Mouse (Mus musculus) liver, embryonic 16.5 days (tissue): Measurements from ENCODE around the gene Grip2. TPM values are rescaled to one million over a fixed set of nuclear protein-coding genes. Genes with fewer than 3 reads are reported as not detected.

Experiments
- ATAC-seq: fragments of 200-750 bp; cut with Nextera tagmentation; 2 replicates; pipeline ENCODE4 v1.8.0; 2017; ENCODE audit warnings: low read depth, mild to moderate bottlenecking, moderate number of reproducible peaks, moderate library complexity
- H3K27ac ChIP-seq: fragments of 300-500 bp; sonication (generic); 2 replicates; pipeline ENCODE4 v1.5.1; 2014; ENCODE audit warnings: mild to moderate bottlenecking, low read length
- H3K27me3 ChIP-seq: fragments of 300-500 bp; sonication (generic); 2 replicates; pipeline ENCODE4 v1.6.1; 2014; ENCODE audit warnings: low read depth, low read length, mixed read lengths; ENCODE audit not compliant: control insufficient read depth, insufficient read depth
- H3K36me3 ChIP-seq: fragments of 300-500 bp; sonication (generic); 2 replicates; pipeline ENCODE4 v1.6.1; 2014; ENCODE audit warnings: mild to moderate bottlenecking; ENCODE audit not compliant: control insufficient read depth, insufficient read depth
- H3K4me1 ChIP-seq: fragments of 300-500 bp; sonication (generic); 2 replicates; pipeline ENCODE4 v1.6.1; 2014; ENCODE audit warnings: low read depth, low read length, mixed read lengths; ENCODE audit not compliant: control insufficient read depth
- H3K4me2 ChIP-seq: fragments of 300-500 bp; sonication (generic); 2 replicates; pipeline ENCODE4 v1.6.1; 2014; ENCODE audit warnings: low read depth, low read length, mixed read lengths
- H3K4me3 ChIP-seq: fragments of 300-500 bp; sonication (generic); 2 replicates; pipeline ENCODE4 v1.5.1; 2014; ENCODE audit warnings: low read depth, mild to moderate bottlenecking, low read length
- H3K9ac ChIP-seq: fragments of 300-500 bp; sonication (generic); 2 replicates; pipeline ENCODE4 v1.6.1; 2014; ENCODE audit warnings: low read depth, low read length
- H3K9me3 ChIP-seq: fragments of 300-500 bp; sonication (generic); replicated peaks from 2 replicates; pipeline ENCODE4 v1.6.1; 2016; ENCODE audit warnings: low read length; ENCODE audit not compliant: control insufficient read depth
- WGBS: fragments of 180-500 bp; shearing (Covaris S2); extraction: QIAGEN DNeasy Blood & Tissue Kit; methylation state at CpG from one replicate; pipeline ENCODE4 v1.1.7; 2014; ENCODE audit not compliant: insufficient replicate concordance; 5-methylcytosine and 5-hydroxymethylcytosine counted together
- polyA plus RNA-seq: library from polyadenylated mRNA; unstranded; fragments of >200 nt; fragmentation: Nextera tagmentation; extraction: Ambion mirVana; gene quantifications from 2 replicates; pipeline ENCODE4 v1.2.1, GENCODE M21; 2015

The Grip2 gene
- polyA plus RNA-seq, 1 experiment from 2014 or later, result 0.09 TPM

GRCm38 (mm10) chr6:91842897-91843627, 16.0 kb upstream of the Grip2 start:
- Histone ChIP-seq H3K27ac (no peak overlapping the region), H3K4me2 (no peak overlapping the region), H3K9me3 (no peaks in the 10 kb centered on the region), H3K4me1 (no peaks in the 10 kb centered on the region), H3K4me3 (no peak overlapping the region), H3K27me3 (peaks cover 53% of the 10 kb centered on the region), H3K36me3 (no peaks in the 10 kb centered on the region), H3K9ac (no peak overlapping the region)
- no peak for ATAC-seq
- 3% methylated on average over 46 of the region's 46 CpGs for WGBS

- Histone ChIP-seq H3K4me2 (no peak overlapping the region), H3K9me3 (no peaks in the 10 kb centered on the region), H3K4me3 (no peak overlapping the region), H3K27ac (no peak overlapping the region), H3K9ac (no peak overlapping the region), H3K27me3 (peaks cover 38% of the 10 kb centered on the region), H3K4me1 (no peaks in the 10 kb centered on the region), H3K36me3 (no peaks in the 10 kb centered on the region)
- WGBS, result 11% methylated on average over 23 of the region's 23 CpGs
- ATAC-seq, result no peak
These were observed 12.2 kb upstream of the Grip2 start for GRCm38 (mm10) chr6:91839010-91839871.

GRCm38 (mm10) chr6:91832863-91833440, 5.9 kb upstream of the Grip2 start:
- Histone ChIP-seq H3K4me1 (no peaks in the 10 kb centered on the region), H3K9me3 (no peaks in the 10 kb centered on the region), H3K9ac (no peak overlapping the region), H3K27me3 (no peaks in the 10 kb centered on the region), H3K27ac (no peak overlapping the region), H3K4me2 (no peak overlapping the region), H3K4me3 (no peak overlapping the region), H3K36me3 (no peaks in the 10 kb centered on the region)
- 49% methylated on average over 3 of the region's 3 CpGs for WGBS
- ATAC-seq, result no peak

- no peaks in the 10 kb centered on the region for H3K36me3 ChIP-seq
- H3K4me2 ChIP-seq, result no peak overlapping the region
- H3K27me3 ChIP-seq, result no peaks in the 10 kb centered on the region
- no peaks in the 10 kb centered on the region for H3K4me1 ChIP-seq
- WGBS, result 65% methylated on average over 5 of the region's 5 CpGs
- H3K9ac ChIP-seq, result no peak overlapping the region
- ATAC-seq, result no peak
- no peaks in the 10 kb centered on the region for H3K9me3 ChIP-seq
- no peak overlapping the region for H3K27ac ChIP-seq
- H3K4me3 ChIP-seq, result no peak overlapping the region
These were observed 876 bp upstream of the Grip2 start for GRCm38 (mm10) chr6:91827926-91828325.

GRCm38 (mm10) chr6:91818271-91818670, 8.8 kb downstream of the Grip2 start:
- no peaks in the 10 kb centered on the region for H3K4me1 ChIP-seq
- no peak overlapping the region for H3K9ac ChIP-seq
- no peak for ATAC-seq
- no peak overlapping the region for H3K4me2 ChIP-seq
- H3K36me3 ChIP-seq, result no peaks in the 10 kb centered on the region
- 56% methylated on average over 8 of the region's 8 CpGs for WGBS
- H3K27me3 ChIP-seq, result no peaks in the 10 kb centered on the region
- H3K9me3 ChIP-seq, result no peaks in the 10 kb centered on the region
- no peak overlapping the region for H3K4me3 ChIP-seq
- no peak overlapping the region for H3K27ac ChIP-seq

GRCm38 (mm10) chr6:91815976-91816375, 11.1 kb downstream of the Grip2 start:
- no peak for ATAC-seq
- no peak overlapping the region for H3K4me2 ChIP-seq
- no peaks in the 10 kb centered on the region for H3K9me3 ChIP-seq
- H3K4me1 ChIP-seq, result no peaks in the 10 kb centered on the region
- H3K4me3 ChIP-seq, result no peak overlapping the region
- H3K27me3 ChIP-seq, result no peaks in the 10 kb centered on the region
- no peak overlapping the region for H3K9ac ChIP-seq
- no peaks in the 10 kb centered on the region for H3K36me3 ChIP-seq
- WGBS, result 70% methylated on average over 6 of the region's 6 CpGs
- H3K27ac ChIP-seq, result no peak overlapping the region

- H3K9me3 ChIP-seq, result no peaks in the 10 kb centered on the region
- ATAC-seq, result no peak
- H3K9ac ChIP-seq, result no peak overlapping the region
- H3K27me3 ChIP-seq, result peaks cover 3% of the 10 kb centered on the region; the same call in 1 of the 2 replicates
- H3K36me3 ChIP-seq, result no peaks in the 10 kb centered on the region
- no peak overlapping the region for H3K4me2 ChIP-seq
- WGBS, result 69% methylated on average over 3 of the region's 3 CpGs
- no peak overlapping the region for H3K27ac ChIP-seq
- no peak overlapping the region for H3K4me3 ChIP-seq
- H3K4me1 ChIP-seq, result no peaks in the 10 kb centered on the region
These were observed 13.4 kb downstream of the Grip2 start for GRCm38 (mm10) chr6:91813611-91814010.

GRCm38 (mm10) chr6:91810007-91810406, 17.0 kb downstream of the Grip2 start:
- no peaks in the 10 kb centered on the region for H3K9me3 ChIP-seq
- no peaks in the 10 kb centered on the region for H3K4me1 ChIP-seq
- ATAC-seq, result no peak
- H3K27ac ChIP-seq, result no peak overlapping the region
- no peak overlapping the region for H3K4me3 ChIP-seq
- no peak overlapping the region for H3K9ac ChIP-seq
- H3K36me3 ChIP-seq, result no peaks in the 10 kb centered on the region
- no peak overlapping the region for H3K4me2 ChIP-seq
- H3K27me3 ChIP-seq, result peaks cover 26% of the 10 kb centered on the region
- WGBS, result 18% methylated on average over 1 of the region's 1 CpGs

GRCm38 (mm10) chr6:91808022-91808421, 19.0 kb downstream of the Grip2 start:
- Histone ChIP-seq H3K4me2 (no peak overlapping the region), H3K9ac (no peak overlapping the region), H3K4me3 (no peak overlapping the region), H3K27me3 (peaks cover 26% of the 10 kb centered on the region), H3K27ac (no peak overlapping the region), H3K4me1 (no peaks in the 10 kb centered on the region), H3K9me3 (no peaks in the 10 kb centered on the region), H3K36me3 (no peaks in the 10 kb centered on the region)
- ATAC-seq, result no peak
- WGBS, result 27% methylated on average over 6 of the region's 6 CpGs
